ENCODE assay signal across 7 mouse cellular contexts in genomic region chr17:35484066-35484465, GRCm38 (mm10). TPM values are rescaled to one million over a fixed set of nuclear protein-coding genes. Genes with fewer than 3 reads are reported as not detected.
DNase-seq lines count a peak whose midpoint lies in the region; ATAC-seq lines count a peak whose summit lies in the region.

No protein-coding gene starts in this region.

- peak; percentile 72 to 77 for DNase-seq in B cell, adult 2 months
- DNase-seq in c-Kit-positive CD71-negative TER-119-negative erythroid progenitor cells, embryonic 14.5 days (ENCODE audit: low read depth) = peak; percentile 31
- peak; percentile 49 to 70 for DNase-seq in frontal cortex, postnatal 36 days (ENCODE audit: low spot score in 2 of 2)
- DNase-seq in large intestine, adult 2 months (ENCODE audit: low read depth, low spot score) = peak; percentile 28
- peak; percentile 49 for DNase-seq in lung, postnatal 25 days (ENCODE audit: low spot score)
- peak; percentile 20 to 62 for DNase-seq in spleen, adult 18-20 months

- peak; percentile 53 for ATAC-seq in CD4-positive, CD25-positive, alpha-beta regulatory T cell, adult 4 months

- 1% methylated on average over 9 of the region's 9 CpGs for WGBS in large intestine, adult 2 months

RNA-seq across cellular contexts. Expression of gene H2-Q10, which starts 14.2 kb away (rescaled TPM):
- 10 to 100 TPM; 15.0 to 23.6 TPM for polyA plus RNA-seq in CD4-positive, CD25-positive, alpha-beta regulatory T cell, adult 4 months (2017; shearing (Covaris generic))
- 7.5 and 13.8 TPM in 2 replicates for polyA plus RNA-seq in large intestine, adult 2 months (2012; rRNA removed)

RNA-seq across cellular contexts. Expression of gene Pou5f1, which starts 21.8 kb away (rescaled TPM):
- polyA plus RNA-seq in CD4-positive, CD25-positive, alpha-beta regulatory T cell, adult 4 months (2017; shearing (Covaris generic)) = under 1 TPM in 1 of 2 experiments, not detected in 1; 0.31 TPM
- not detected in 2 replicates for polyA plus RNA-seq in large intestine, adult 2 months (2012; rRNA removed)

RNA-seq across cellular contexts. Expression of gene Tcf19, which starts 32.6 kb away (rescaled TPM):
- polyA plus RNA-seq in CD4-positive, CD25-positive, alpha-beta regulatory T cell, adult 4 months (2017; shearing (Covaris generic)) = 10 to 100 TPM; 17.1 to 22.0 TPM
- polyA plus RNA-seq in large intestine, adult 2 months (2012; rRNA removed) = 19.7 and 20.3 TPM in 2 replicates

RNA-seq across cellular contexts. Expression of gene Cchcr1, which starts 32.8 kb away (rescaled TPM):
- polyA plus RNA-seq in CD4-positive, CD25-positive, alpha-beta regulatory T cell, adult 4 months (2017; shearing (Covaris generic)) = 1 to 10 TPM; 5.5 to 7.6 TPM
- 6.5 and 6.9 TPM in 2 replicates for polyA plus RNA-seq in large intestine, adult 2 months (2012; rRNA removed)

RNA-seq across cellular contexts. Expression of gene H2-Q7, which starts 45.1 kb away (rescaled TPM):
- polyA plus RNA-seq in CD4-positive, CD25-positive, alpha-beta regulatory T cell, adult 4 months (2017; shearing (Covaris generic)) = 1,000 to 10,000 TPM; 1,046 to 1,058 TPM
- polyA plus RNA-seq in large intestine, adult 2 months (2012; rRNA removed) = 127 and 155 TPM in 2 replicates

Comparison
In these comparisons a context has a peak if more than half of its experiments do, and no peak if none do; other contexts are left out.
1. Peak in every context shown above with its lines: DNase-seq and ATAC-seq.